Comparison of ENCODE assay signal across 8 mouse cellular contexts in the genomic region with DNA sequence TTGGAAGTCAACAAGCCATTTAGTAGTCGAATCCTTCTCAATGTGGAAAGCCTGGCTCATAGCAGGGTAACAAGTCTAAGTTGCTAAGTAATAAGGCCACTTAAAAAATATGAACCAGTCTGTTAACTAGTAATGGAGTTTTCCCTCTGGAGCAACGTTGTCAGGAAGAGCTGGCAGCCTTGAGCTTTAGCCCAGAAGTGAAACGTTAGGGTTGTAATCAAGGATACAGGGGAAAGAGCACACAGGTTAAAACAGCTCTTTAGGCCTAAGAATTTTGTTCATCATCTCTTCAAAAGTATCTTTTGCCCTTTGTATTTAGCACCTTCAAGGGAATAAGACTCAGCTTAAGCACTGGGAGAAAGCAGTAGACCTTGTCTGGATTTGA. TPM values are rescaled to one million over a fixed set of nuclear protein-coding genes. Genes with fewer than 3 reads are reported as not detected.
DNase-seq lines count a peak whose midpoint lies in the region; ATAC-seq and TF ChIP-seq lines count a peak whose summit lies in the region.

No protein-coding gene starts in this region.

- no peaks in the 10 kb centered on the region for H3K9me3 ChIP-seq in kidney, embryonic 14.5 days (ENCODE audit: control insufficient read depth, low read length)
- no peaks in the 10 kb centered on the region for H3K9me3 ChIP-seq in heart, postnatal 0 days (replicated peaks; ENCODE audit: control insufficient read depth, low read length)
- no peaks in the 10 kb centered on the region for H3K9me3 ChIP-seq in midbrain, embryonic 13.5 days

- peak overlapping the region; percentile 42 for H3K4me3 ChIP-seq in kidney, embryonic 14.5 days (ENCODE audit: low read length)
- peak overlapping the region; percentile 47 for H3K4me3 ChIP-seq in heart, postnatal 0 days (ENCODE audit: low read depth, low read length)
- peak overlapping the region; percentile 47 for H3K4me3 ChIP-seq in midbrain, embryonic 13.5 days (replicated peaks)

- 2% methylated on average over 3 of the region's 3 CpGs for WGBS in kidney, embryonic 14.5 days
- 9% methylated on average over 3 of the region's 3 CpGs for WGBS in heart, postnatal 0 days
- 5% methylated on average over 3 of the region's 3 CpGs for WGBS in midbrain, embryonic 13.5 days

- no peaks in the 10 kb centered on the region for H3K27me3 ChIP-seq in kidney, embryonic 14.5 days (ENCODE audit: control insufficient read depth, insufficient read depth, low read length)
- H3K27me3 ChIP-seq in heart, postnatal 0 days (ENCODE audit: control insufficient read depth, insufficient read depth, low read length): no peaks in the 10 kb centered on the region
- H3K27me3 ChIP-seq in midbrain, embryonic 13.5 days: no peaks in the 10 kb centered on the region

- peaks cover 9% of the 10 kb centered on the region; the same call in 1 of the 2 replicates for H3K4me1 ChIP-seq in kidney, embryonic 14.5 days (ENCODE audit: control insufficient read depth, insufficient read depth, low read length)
- H3K4me1 ChIP-seq in heart, postnatal 0 days (ENCODE audit: control insufficient read depth, insufficient read depth): peaks cover 5% of the 10 kb centered on the region; the same call in 1 of the 2 replicates
- H3K4me1 ChIP-seq in midbrain, embryonic 13.5 days (replicated peaks): peaks cover 30% of the 10 kb centered on the region

- no peaks in the 10 kb centered on the region for H3K36me3 ChIP-seq in kidney, embryonic 14.5 days (ENCODE audit: control insufficient read depth, insufficient read depth, low read length)
- no peaks in the 10 kb centered on the region for H3K36me3 ChIP-seq in heart, postnatal 0 days (replicated peaks; ENCODE audit: control insufficient read depth, insufficient read depth, low read length)
- no peaks in the 10 kb centered on the region for H3K36me3 ChIP-seq in midbrain, embryonic 13.5 days

- no peak for DNase-seq in kidney, postnatal 25 days
- DNase-seq in ZHBTc4 (ENCODE audit: low read depth, low spot score): peak; percentile 60
- DNase-seq in heart, postnatal 0 days (ENCODE audit: low spot score): no peak
- DNase-seq in adrenal gland, postnatal 14 days: no peak
- DNase-seq in spleen, adult 12 weeks (ENCODE audit: low spot score): no peak
- no peak for DNase-seq in ovary, adult 18-20 months (ENCODE audit: low spot score)

- no peak for ATAC-seq in kidney, embryonic 14.5 days (ENCODE audit: low FRiP score, low TSS enrichment)
- no peak for ATAC-seq in heart, postnatal 0 days (ENCODE audit: insufficient read depth, low read depth)
- ATAC-seq in midbrain, embryonic 13.5 days: no peak

- H3K27ac ChIP-seq in kidney, embryonic 14.5 days (ENCODE audit: low read depth, low read length): peak overlapping the region; percentile 90
- peak overlapping the region; percentile 85 for H3K27ac ChIP-seq in heart, postnatal 0 days (ENCODE audit: low read depth)
- peak overlapping the region; percentile 90 for H3K27ac ChIP-seq in midbrain, embryonic 13.5 days

- peak overlapping the region; percentile 55 for H3K9ac ChIP-seq in kidney, embryonic 14.5 days (ENCODE audit: low read depth, low read length)
- H3K9ac ChIP-seq in heart, postnatal 0 days (replicated peaks; ENCODE audit: low read depth, low read length): peak overlapping the region; percentile 50
- peak overlapping the region; percentile 59 for H3K9ac ChIP-seq in midbrain, embryonic 13.5 days (replicated peaks)

- no peak for TF ChIP-seq EP300 in heart, postnatal 0 days (IDR thresholded peaks at IDR 0.05; ENCODE audit: low read depth)

- TF ChIP-seq CTCF in heart, postnatal 0 days (IDR thresholded peaks at IDR 0.05; ENCODE audit: low read depth): no peak

- peak overlapping the region; percentile 55 for H3K4me2 ChIP-seq in kidney, embryonic 14.5 days (replicated peaks; ENCODE audit: low read depth, low read length)
- peak overlapping the region; percentile 59 for H3K4me2 ChIP-seq in heart, postnatal 0 days (ENCODE audit: low read depth, low read length)
- H3K4me2 ChIP-seq in midbrain, embryonic 13.5 days (replicated peaks): peak overlapping the region; percentile 65

RNA-seq across cellular contexts. Expression of gene Hist1h4f, which starts 0.7 kb away (rescaled TPM):
- polyA plus RNA-seq in kidney, embryonic 14.5 days (2014; fragmentation: Nextera tagmentation; extraction: Ambion mirVana): 1.1 and 2.9 TPM in 2 replicates
- 2,919 and 3,073 TPM in 2 replicates for total RNA-seq in heart, postnatal 0 days (2014; rRNA removed; ENCODE audit: low replicate concordance)
- 0.65 TPM in 1 of 2 replicates, not detected in the other for polyA plus RNA-seq in heart, postnatal 0 days (2015; fragmentation: Nextera tagmentation; extraction: Ambion mirVana)
- polyA plus RNA-seq in midbrain, embryonic 13.5 days (2015; fragmentation: Nextera tagmentation; extraction: Ambion mirVana): not detected in 2 replicates
- total RNA-seq in adrenal gland, postnatal 14 days (2021): 307 and 382 TPM in 2 replicates

RNA-seq across cellular contexts. Expression of gene Hist1h1d, which starts 2.3 kb away (rescaled TPM):
- 0.70 and 1.2 TPM in 2 replicates for polyA plus RNA-seq in kidney, embryonic 14.5 days (2014; fragmentation: Nextera tagmentation; extraction: Ambion mirVana)
- 61.7 and 66.1 TPM in 2 replicates for total RNA-seq in heart, postnatal 0 days (2014; rRNA removed; ENCODE audit: low replicate concordance)
- 0.16 and 0.20 TPM in 2 replicates for polyA plus RNA-seq in heart, postnatal 0 days (2015; fragmentation: Nextera tagmentation; extraction: Ambion mirVana)
- 0.23 and 0.24 TPM in 2 replicates for polyA plus RNA-seq in midbrain, embryonic 13.5 days (2015; fragmentation: Nextera tagmentation; extraction: Ambion mirVana)
- total RNA-seq in adrenal gland, postnatal 14 days (2021): 19.2 and 24.2 TPM in 2 replicates

RNA-seq across cellular contexts. Expression of gene Hist1h3f, which starts 6.9 kb away (rescaled TPM):
- 1.2 and 2.0 TPM in 2 replicates for polyA plus RNA-seq in kidney, embryonic 14.5 days (2014; fragmentation: Nextera tagmentation; extraction: Ambion mirVana)
- total RNA-seq in heart, postnatal 0 days (2014; rRNA removed; ENCODE audit: low replicate concordance): 441 and 779 TPM in 2 replicates
- polyA plus RNA-seq in heart, postnatal 0 days (2015; fragmentation: Nextera tagmentation; extraction: Ambion mirVana): 0.29 and 0.45 TPM in 2 replicates
- 0.75 and 0.84 TPM in 2 replicates for polyA plus RNA-seq in midbrain, embryonic 13.5 days (2015; fragmentation: Nextera tagmentation; extraction: Ambion mirVana)
- 72.3 and 84.2 TPM in 2 replicates for total RNA-seq in adrenal gland, postnatal 14 days (2021)

RNA-seq across cellular contexts. Expression of gene Hist1h2bh, which starts 7.6 kb away (rescaled TPM):
- polyA plus RNA-seq in kidney, embryonic 14.5 days (2014; fragmentation: Nextera tagmentation; extraction: Ambion mirVana): 1.4 and 2.9 TPM in 2 replicates
- total RNA-seq in heart, postnatal 0 days (2014; rRNA removed; ENCODE audit: low replicate concordance): 82.5 and 133 TPM in 2 replicates
- polyA plus RNA-seq in heart, postnatal 0 days (2015; fragmentation: Nextera tagmentation; extraction: Ambion mirVana): 0.25 and 0.31 TPM in 2 replicates
- 0.31 and 0.35 TPM in 2 replicates for polyA plus RNA-seq in midbrain, embryonic 13.5 days (2015; fragmentation: Nextera tagmentation; extraction: Ambion mirVana)
- total RNA-seq in adrenal gland, postnatal 14 days (2021): 18.0 and 26.2 TPM in 2 replicates

RNA-seq across cellular contexts. Expression of gene Hist1h3e, which starts 11.4 kb away (rescaled TPM):
- 11.4 and 15.4 TPM in 2 replicates for polyA plus RNA-seq in kidney, embryonic 14.5 days (2014; fragmentation: Nextera tagmentation; extraction: Ambion mirVana)
- 625 and 977 TPM in 2 replicates for total RNA-seq in heart, postnatal 0 days (2014; rRNA removed; ENCODE audit: low replicate concordance)
- polyA plus RNA-seq in heart, postnatal 0 days (2015; fragmentation: Nextera tagmentation; extraction: Ambion mirVana): 0.70 and 0.97 TPM in 2 replicates
- polyA plus RNA-seq in midbrain, embryonic 13.5 days (2015; fragmentation: Nextera tagmentation; extraction: Ambion mirVana): 3.1 and 4.7 TPM in 2 replicates
- total RNA-seq in adrenal gland, postnatal 14 days (2021): 184 TPM in 2 replicates
